Mouse (Mus musculus) 3134 (cell line): Measurements from ENCODE around the gene Map6d1.

Source experiments
- DNase-seq: peaks from one replicate; pipeline ENCODE4 v3.0.0-alpha.2; 2011; ENCODE audit warnings: low spot score; ENCODE audit not compliant: insufficient read length; ENCODE audit errors: extremely low read depth

Gene Map6d1

GRCm38 (mm10) chr16:20240468-20241414 lies at the start of gene Map6d1:
TSS of gene Map6d1 (minus strand) at chr16:20241358.
- DNase-seq = no peak

GRCm38 (mm10) chr16:20280238-20280637 lies 39.1 kb upstream of the Map6d1 start:
- DNase-seq = no peak

GRCm38 (mm10) chr16:20279395-20279794 lies 38.2 kb upstream of the Map6d1 start:
- DNase-seq = no peak

GRCm38 (mm10) chr16:20272994-20273393 lies 31.8 kb upstream of the Map6d1 start:
- DNase-seq = no peak

GRCm38 (mm10) chr16:20271339-20271738 lies 30.2 kb upstream of the Map6d1 start:
- DNase-seq = no peak

GRCm38 (mm10) chr16:20265089-20265488 lies 23.9 kb upstream of the Map6d1 start:
- no peak for DNase-seq

GRCm38 (mm10) chr16:20257926-20258325 lies 16.8 kb upstream of the Map6d1 start:
- DNase-seq = no peak

GRCm38 (mm10) chr16:20248442-20249174 lies 7.5 kb upstream of the Map6d1 start:
- no peak for DNase-seq

- no peak for DNase-seq
These were observed 5.9 kb upstream of the Map6d1 start for GRCm38 (mm10) chr16:20247103-20247502.

GRCm38 (mm10) chr16:20238646-20239045 lies 2.5 kb downstream of the Map6d1 start:
- DNase-seq = no peak

GRCm38 (mm10) chr16:20237426-20237825 lies 3.7 kb downstream of the Map6d1 start:
- no peak for DNase-seq

GRCm38 (mm10) chr16:20234406-20234805 lies 6.8 kb downstream of the Map6d1 start:
- no peak for DNase-seq

- DNase-seq = no peak
These were observed 13.0 kb downstream of the Map6d1 start for GRCm38 (mm10) chr16:20228167-20228566.

- no peak for DNase-seq
These were observed 13.7 kb downstream of the Map6d1 start for GRCm38 (mm10) chr16:20227504-20227903.

GRCm38 (mm10) chr16:20226676-20227075 lies 14.5 kb downstream of the Map6d1 start:
- DNase-seq = no peak

- DNase-seq = no peak
These were observed 18.4 kb downstream of the Map6d1 start for GRCm38 (mm10) chr16:20222726-20223125.

GRCm38 (mm10) chr16:20213591-20214226 lies 27.4 kb downstream of the Map6d1 start:
- DNase-seq = no peak

GRCm38 (mm10) chr16:20199501-20200201 lies 41.5 kb downstream of the Map6d1 start:
- DNase-seq = no peak

- no peak for DNase-seq
These were observed 44.2 kb downstream of the Map6d1 start for GRCm38 (mm10) chr16:20196962-20197361.

GRCm38 (mm10) chr16:20195546-20195945 lies 45.6 kb downstream of the Map6d1 start:
- DNase-seq = no peak

GRCm38 (mm10) chr16:20192043-20192442 lies 49.1 kb downstream of the Map6d1 start:
- DNase-seq = no peak
